Mouse (Mus musculus) forebrain, postnatal 0 days (tissue): ENCODE data around the gene Zfp131. TPM values are rescaled to one million over a fixed set of nuclear protein-coding genes. Genes with fewer than 3 reads are reported as not detected.

Experiments used
- ATAC-seq: fragments of 200-750 bp; cut with Nextera tagmentation; 2 replicates; pipeline ENCODE4 v1.8.0; 2017; ENCODE audit warnings: mild to moderate bottlenecking, moderate library complexity
- DNase-seq: peaks from one replicate; pipeline ENCODE4 v3.0.0-alpha.2; 2015
- H3K27ac ChIP-seq: fragments of 300-500 bp; sonication (generic); 2 replicates; pipeline ENCODE4 v1.5.1; 2014; ENCODE audit warnings: low read depth, mild to moderate bottlenecking, antibody characterized with exemption, low read length, moderate library complexity, mixed read lengths
- H3K27me3 ChIP-seq: fragments of 300-500 bp; sonication (generic); 2 replicates; pipeline ENCODE4 v1.6.1; 2014; ENCODE audit warnings: mild to moderate bottlenecking, low read length, mixed read lengths; ENCODE audit not compliant: insufficient read depth
- H3K36me3 ChIP-seq: fragments of 300-500 bp; sonication (generic); 2 replicates; pipeline ENCODE4 v1.6.1; 2014; ENCODE audit warnings: mild to moderate bottlenecking, moderate library complexity; ENCODE audit not compliant: insufficient read depth
- H3K4me1 ChIP-seq: fragments of 300-500 bp; sonication (generic); 2 replicates; pipeline ENCODE4 v1.6.1; 2014; ENCODE audit warnings: antibody characterized with exemption; ENCODE audit not compliant: insufficient read depth
- H3K4me2 ChIP-seq: fragments of 300-500 bp; sonication (generic); 2 replicates; pipeline ENCODE4 v1.6.1; 2014; ENCODE audit warnings: low read depth, mild to moderate bottlenecking, moderate library complexity
- H3K4me3 ChIP-seq: fragments of 300-500 bp; sonication (generic); 2 replicates; pipeline ENCODE4 v1.5.1; 2014; ENCODE audit warnings: low read depth, low read length, mixed read lengths
- H3K9ac ChIP-seq: fragments of 300-500 bp; sonication (generic); 2 replicates; pipeline ENCODE4 v1.6.1; 2014; ENCODE audit warnings: mild to moderate bottlenecking
- H3K9me3 ChIP-seq: fragments of 300-500 bp; sonication (generic); 2 replicates; pipeline ENCODE4 v1.6.1; 2016; ENCODE audit warnings: low read length
- CTCF ChIP-seq: sonication (generic); IDR thresholded peaks from 2 replicates; pipeline ENCODE4 v1.5.1; 2016; ENCODE audit warnings: antibody characterized with exemption, control low read depth, low read depth
- WGBS: fragments of 180-500 bp; shearing (Covaris S2); extraction: QIAGEN DNeasy Blood & Tissue Kit; methylation state at CpG from one replicate; pipeline ENCODE4 v1.1.7; 2014; 5-methylcytosine and 5-hydroxymethylcytosine counted together
- polyA plus RNA-seq: library from polyadenylated mRNA; unstranded; fragments of >200 nt; fragmentation: Nextera tagmentation; extraction: Ambion mirVana; gene quantifications from 2 replicates; pipeline ENCODE4 v1.2.1, GENCODE M21; 2015
- total RNA-seq: library from RNA; depleted of rRNA; stranded (reverse); fragments of >200 nt; gene quantifications from 2 replicates; pipeline ENCODE4 v1.2.3, GENCODE M21; 2014; rRNA removed

Gene Zfp131
- total and polyA plus RNA-seq, 2 experiments from 2014 or later = 27.7 to 56.7 TPM

GRCm38 (mm10) chr13:119722447-119722846 is 68.2 kb downstream of the Zfp131 start:
- Histone ChIP-seq H3K27ac (no peak overlapping the region), H3K4me3 (no peak overlapping the region), H3K4me1 (no peaks in the 10 kb centered on the region), H3K9ac (no peak overlapping the region), H3K36me3 (no peaks in the 10 kb centered on the region; the same call in 1 of the 2 replicates), H3K4me2 (no peak overlapping the region), H3K9me3 (no peaks in the 10 kb centered on the region), H3K27me3 (no peaks in the 10 kb centered on the region)
- no peak for DNase-seq
- TF ChIP-seq CTCF = no peak
- WGBS = 89% methylated on average over 3 of the region's 3 CpGs
- no peak for ATAC-seq

GRCm38 (mm10) chr13:119716105-119716504 is 74.6 kb downstream of the Zfp131 start:
- Histone ChIP-seq H3K27ac (no peak overlapping the region), H3K27me3 (no peaks in the 10 kb centered on the region), H3K36me3 (peaks cover 17% of the 10 kb centered on the region), H3K9me3 (no peaks in the 10 kb centered on the region), H3K4me1 (no peaks in the 10 kb centered on the region), H3K4me3 (no peak overlapping the region), H3K4me2 (no peak overlapping the region), H3K9ac (no peak overlapping the region)
- DNase-seq (no peak), ATAC-seq (no peak)
- WGBS = 83% methylated on average over 2 of the region's 2 CpGs
- no peak for TF ChIP-seq CTCF

Other genes with a start within 250 kb of the Zfp131 start
- gene Ccl28, start 167.1 kb downstream of the Zfp131 start, total RNA-seq = 3.3 and 4.5 TPM in 2 replicates
- gene Ccl28, start 167.1 kb downstream of the Zfp131 start, polyA plus RNA-seq = 0.09 and 0.22 TPM in 2 replicates
- gene Hmgcs1, start 100.5 kb downstream of the Zfp131 start, total RNA-seq = 392 and 404 TPM in 2 replicates
- 334 and 452 TPM in 2 replicates for gene Hmgcs1, start 100.5 kb downstream of the Zfp131 start, polyA plus RNA-seq
- 11.2 and 11.3 TPM in 2 replicates for gene Nim1k, start 35.0 kb downstream of the Zfp131 start, total RNA-seq
- gene Nim1k, start 35.0 kb downstream of the Zfp131 start, polyA plus RNA-seq = 7.5 and 8.7 TPM in 2 replicates
- not detected in 2 replicates for gene AF067063, start 39.3 kb upstream of the Zfp131 start, total RNA-seq
- not detected in 2 replicates for gene AF067063, start 39.3 kb upstream of the Zfp131 start, polyA plus RNA-seq
- gene D13Ertd608e, start 45.1 kb upstream of the Zfp131 start, total RNA-seq = not detected in 2 replicates
- gene D13Ertd608e, start 45.1 kb upstream of the Zfp131 start, polyA plus RNA-seq = not detected in 2 replicates
- not detected in 2 replicates for gene Tcstv1, start 103.9 kb upstream of the Zfp131 start, total RNA-seq
- not detected in 2 replicates for gene Tcstv1, start 103.9 kb upstream of the Zfp131 start, polyA plus RNA-seq
- not detected in 2 replicates for gene Gm21761, start 138.4 kb upstream of the Zfp131 start, total RNA-seq
- gene Gm21761, start 138.4 kb upstream of the Zfp131 start, polyA plus RNA-seq = not detected in 2 replicates
- not detected in 2 replicates for gene B020031M17Rik, start 159.9 kb upstream of the Zfp131 start, total RNA-seq
- not detected in 2 replicates for gene B020031M17Rik, start 159.9 kb upstream of the Zfp131 start, polyA plus RNA-seq
- gene Gm36079, start 236.1 kb upstream of the Zfp131 start, total RNA-seq = not detected in 2 replicates
- not detected in 2 replicates for gene Gm36079, start 236.1 kb upstream of the Zfp131 start, polyA plus RNA-seq